Mouse (Mus musculus): Measurements from ENCODE around the gene Zfp831.

DNA sequence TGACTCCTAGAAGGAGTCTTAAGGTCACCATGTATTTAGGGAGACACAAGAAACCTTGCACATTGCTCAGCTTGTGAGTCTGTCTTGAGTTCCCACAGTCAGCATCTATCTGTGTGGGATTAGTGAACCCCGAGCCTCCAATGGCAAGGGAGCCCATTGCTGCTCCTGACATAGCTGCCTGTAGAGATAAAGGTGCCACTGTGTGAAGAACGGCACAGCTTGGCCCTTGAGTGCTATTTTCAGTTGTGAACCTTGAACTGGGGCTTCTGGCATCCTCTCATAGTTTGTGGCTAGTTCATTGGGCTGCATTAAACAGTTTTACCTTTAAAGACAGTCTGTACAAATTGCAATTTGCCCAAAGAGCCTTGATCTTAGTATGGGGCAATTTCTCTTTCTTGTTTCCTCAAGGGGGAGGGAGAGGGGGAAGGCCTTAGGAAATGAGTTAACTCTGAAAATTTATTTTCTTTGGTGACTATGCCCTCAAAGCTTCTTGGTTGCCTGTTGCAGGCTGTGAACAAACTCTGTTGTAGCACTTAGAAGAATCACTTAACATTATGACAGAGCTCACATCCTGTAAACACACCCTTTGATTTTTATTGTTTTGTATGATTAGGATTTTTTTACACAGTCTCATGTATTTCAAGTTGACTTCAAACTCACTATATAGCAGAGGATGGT, 30.8 kb upstream of the Zfp831 start:
- TF ChIP-seq CTCF (IDR thresholded peaks at IDR 0.05; ENCODE audit: insufficient read depth, low read length) (no peak), POLR2A (IDR thresholded peaks at IDR 0.05; ENCODE audit: borderline replicate concordance, extremely low read depth, low read depth, low read length) (no peak)
